Mouse (Mus musculus) retina, postnatal 7 days (tissue): ENCODE results near the gene Resf1.
"Not testable (repeated sequence)": the region's sequence is repeated elsewhere in the genome, so short reads cannot be mapped to it uniquely, and the experiment has no call there.

Experiments used
- DNase-seq: peaks from one replicate; pipeline ENCODE4 v3.0.0-alpha.2; 2012; ENCODE audit warnings: low read depth, low spot score

Resf1 gene

DNA sequence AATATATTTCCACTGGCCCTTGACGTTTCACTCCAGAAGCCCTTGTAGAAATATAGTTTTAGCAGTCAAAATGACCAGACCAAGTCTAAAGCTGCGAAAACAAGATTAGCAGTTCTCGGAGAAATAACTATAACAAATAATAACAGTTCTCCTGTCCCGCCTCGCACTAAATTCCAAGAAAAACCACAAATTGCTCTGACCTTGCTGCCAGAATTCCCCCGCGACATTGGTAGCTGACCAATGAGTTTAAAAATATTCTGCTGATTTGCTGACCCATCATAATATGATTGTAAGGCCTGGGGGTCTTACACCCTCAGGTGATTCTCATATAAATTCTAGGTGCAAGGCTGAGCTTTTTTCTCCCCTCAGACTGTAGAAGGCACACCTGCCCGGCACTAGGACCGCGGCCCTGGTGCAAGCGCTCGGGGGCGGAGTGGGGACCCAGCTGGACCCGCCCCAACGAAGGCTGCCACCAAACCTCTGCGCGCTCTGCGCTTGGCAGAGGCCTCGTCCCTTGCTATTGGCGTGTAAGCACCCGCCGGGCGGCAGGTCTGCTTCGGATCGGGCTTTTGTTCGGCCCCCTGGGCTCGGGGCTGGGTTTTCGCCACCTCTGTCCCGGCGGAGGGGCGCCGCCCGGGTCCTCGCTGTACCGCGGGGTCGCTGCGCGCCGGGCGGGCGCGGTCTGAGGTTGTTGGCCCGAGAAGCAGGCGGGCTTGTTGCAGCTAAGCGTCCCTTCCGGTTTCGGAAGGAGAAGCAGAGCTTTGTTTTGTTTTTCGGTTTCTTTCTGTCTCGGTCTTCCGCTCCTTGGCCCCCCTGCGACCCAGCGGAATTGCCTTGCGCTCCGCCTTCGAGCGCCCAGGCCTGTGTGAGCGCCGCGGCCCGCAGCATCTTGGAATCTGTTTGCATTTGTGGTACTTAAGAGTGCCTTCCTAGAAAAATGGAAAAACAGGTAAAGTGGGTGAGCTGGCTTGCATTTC lies at the start of gene Resf1:
Resf1 (plus strand) TSS at position 459 of the 977 bp plus-strand sequence.
- peak; percentile 57 for DNase-seq

DNA sequence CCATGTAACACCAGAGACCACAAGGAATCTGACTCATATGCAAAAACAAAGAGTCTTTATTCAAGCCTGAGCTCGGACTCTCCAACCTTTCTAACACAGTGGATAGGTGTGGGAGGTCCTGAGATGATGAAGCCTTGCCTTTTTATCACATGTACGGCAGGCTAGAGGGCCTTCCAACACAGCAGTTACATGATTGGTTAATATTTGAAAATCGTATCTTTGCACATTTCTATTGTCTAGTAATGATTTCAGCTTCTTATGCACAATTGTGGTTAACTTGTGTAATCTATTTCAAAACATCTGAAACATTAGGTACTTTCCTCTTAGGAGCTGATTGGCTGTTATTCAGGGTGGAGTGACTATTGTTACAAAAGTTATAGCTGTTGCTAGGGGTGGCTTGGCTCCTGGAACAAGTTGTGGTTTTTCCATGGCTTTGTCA lies 48.4 kb upstream of the Resf1 start:
- DNase-seq, result no peak

DNA sequence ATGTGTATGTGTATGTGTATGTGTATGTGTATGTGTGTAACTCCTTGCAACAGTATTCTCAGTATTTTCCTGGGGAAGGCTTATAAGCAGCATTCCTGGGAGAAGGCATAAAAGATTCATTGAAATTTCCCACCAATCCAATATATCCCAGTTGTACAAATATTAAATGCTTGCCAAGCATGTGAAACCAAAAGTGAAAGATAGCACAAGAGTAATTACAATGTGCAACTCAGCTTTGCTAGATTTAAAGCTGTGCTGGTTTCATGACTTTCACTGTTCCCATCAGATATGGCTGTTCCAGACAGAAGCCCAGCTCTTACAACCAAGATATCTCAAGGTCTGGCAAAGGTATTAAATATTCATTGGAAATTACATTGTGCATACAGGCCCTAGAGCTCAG lies 41.3 kb upstream of the Resf1 start:
- DNase-seq, result no peak

DNA sequence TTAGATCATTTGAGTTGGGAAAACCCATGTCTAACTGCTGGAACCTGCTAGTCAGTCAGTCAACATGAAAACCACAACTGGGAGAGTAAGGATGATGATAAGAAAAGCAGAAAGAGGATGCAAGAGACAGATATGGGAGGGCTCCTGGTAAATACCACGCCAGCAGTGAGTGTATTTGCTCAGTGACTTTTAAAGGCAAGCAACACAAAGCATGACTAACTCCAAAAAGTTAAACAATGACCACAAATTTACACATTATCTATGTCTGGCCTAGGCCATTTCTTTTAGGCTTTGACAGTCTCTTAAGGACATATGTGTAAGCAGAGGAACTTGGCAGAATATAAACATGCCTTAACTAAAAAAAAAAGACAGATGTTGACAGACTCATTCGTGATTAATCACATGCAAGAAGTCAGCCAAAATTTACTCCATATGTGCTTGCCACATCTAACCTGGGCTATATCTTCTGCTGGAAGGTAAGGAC lies 30.9 kb upstream of the Resf1 start:
- no peak for DNase-seq

DNA sequence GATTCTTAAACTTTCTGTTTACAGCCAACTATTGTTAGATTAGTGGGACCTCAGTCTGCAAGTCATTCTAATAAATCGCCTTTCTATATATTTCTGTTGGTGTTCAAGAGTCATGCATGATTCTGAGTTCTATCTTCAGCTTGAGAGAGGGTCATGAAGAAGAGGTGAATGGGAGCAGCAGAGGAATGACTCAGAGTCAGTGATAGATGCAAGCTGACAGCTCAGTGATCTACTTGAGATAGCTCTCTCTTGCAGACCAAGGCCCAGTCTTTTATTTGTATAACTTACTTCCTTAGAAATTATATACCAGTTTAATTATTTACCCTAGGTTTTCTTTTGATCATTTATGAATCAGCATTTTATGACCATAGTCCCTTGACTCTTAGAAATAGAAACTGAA lies 30.3 kb upstream of the Resf1 start:
- no peak for DNase-seq

DNA sequence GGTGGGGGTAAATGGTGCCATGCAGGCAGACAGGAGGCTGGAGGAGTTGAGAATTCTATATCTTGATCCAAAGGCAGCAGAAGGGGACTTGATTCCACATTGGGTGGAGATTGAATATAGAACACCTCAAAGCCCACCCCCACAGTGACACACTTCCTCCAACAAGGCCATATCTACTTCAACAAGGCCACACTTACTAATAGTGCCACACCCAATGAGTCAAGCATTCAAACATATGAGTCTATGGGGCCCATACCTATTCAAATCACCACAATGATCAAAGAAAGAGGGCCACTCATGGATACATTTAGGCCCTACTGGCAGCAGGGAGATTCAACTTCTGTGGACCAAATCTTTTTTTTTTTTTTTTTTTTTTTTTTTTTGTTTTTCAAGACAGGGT lies 28.7 kb upstream of the Resf1 start:
- no peak for DNase-seq

DNA sequence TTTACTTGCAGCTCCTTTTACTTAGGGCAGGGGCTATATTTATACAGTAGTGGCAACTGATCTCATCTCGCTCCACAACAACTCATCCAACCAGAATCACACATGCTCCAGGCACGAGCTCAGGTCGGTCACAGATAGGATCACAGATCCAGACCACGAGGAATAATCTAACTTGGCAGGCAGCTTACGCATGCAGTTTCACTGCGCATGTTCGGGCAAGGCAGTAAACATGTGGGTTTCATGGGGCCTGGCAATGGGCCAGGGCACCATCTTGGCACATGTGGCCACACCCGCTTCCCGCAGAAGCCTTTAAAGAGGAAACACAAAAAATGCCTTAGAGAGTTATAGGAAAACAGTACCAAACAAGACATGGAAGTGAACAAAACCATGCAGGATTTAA lies 21.0 kb upstream of the Resf1 start:
- not testable (repeated sequence) for DNase-seq

DNA sequence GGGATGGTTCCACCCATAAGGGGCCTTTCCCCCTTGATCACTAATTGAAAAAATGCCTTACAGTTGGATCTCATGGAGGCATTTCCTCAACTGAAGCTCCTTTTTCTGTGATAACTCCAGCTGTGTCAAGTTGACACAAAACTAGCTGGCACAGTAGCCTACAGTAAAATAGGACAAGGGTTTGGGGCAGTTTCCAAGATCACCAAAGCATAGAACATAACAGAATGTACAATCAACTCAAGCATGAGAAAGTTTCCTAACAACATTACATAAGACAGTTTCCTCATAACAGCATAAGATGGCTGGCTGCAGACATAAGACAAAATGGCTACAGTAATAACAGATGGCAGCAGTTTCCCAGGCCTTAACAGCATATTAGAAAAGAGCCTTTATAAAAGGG lies 6.0 kb upstream of the Resf1 start:
- DNase-seq, result not testable (repeated sequence)

DNA sequence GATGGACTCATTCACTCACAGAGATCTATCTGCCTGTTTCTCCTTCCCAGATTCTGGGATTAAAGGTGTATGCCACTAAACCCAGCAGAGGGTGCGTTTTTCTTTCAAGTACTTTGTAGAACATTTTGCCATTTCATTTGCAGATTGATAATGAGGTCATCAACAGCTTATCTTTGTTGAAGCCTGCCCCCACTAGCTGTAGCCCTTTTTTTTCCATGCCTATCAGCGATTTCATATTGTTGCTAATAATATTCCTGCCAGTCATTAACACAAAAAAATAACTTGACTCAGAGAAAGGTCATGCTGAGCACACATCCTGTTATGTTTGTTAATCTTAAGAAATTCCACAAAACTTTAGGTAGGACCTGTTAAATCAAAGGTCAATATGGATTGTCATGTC lies 2.1 kb upstream of the Resf1 start:
- DNase-seq, result no peak

DNA sequence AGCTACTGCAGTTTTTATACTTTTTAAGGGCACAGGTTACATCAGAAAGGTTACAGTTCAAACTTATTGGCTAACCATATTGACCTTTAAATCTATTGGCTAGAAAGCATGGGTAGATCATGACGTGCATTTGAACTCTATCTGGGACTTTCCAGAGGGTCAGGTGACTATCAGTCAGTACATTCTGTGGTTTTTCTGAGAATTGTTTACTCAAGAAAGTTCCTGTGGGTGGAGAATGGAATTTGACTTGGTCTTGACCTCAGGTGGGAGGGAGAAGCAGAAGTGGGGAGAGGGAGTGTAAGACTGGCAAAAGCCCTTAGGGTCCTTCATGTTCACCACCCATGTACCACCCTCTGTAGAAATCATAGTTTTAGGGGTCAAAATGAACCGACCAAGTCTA lies 1.4 kb upstream of the Resf1 start:
- DNase-seq, result no peak

DNA sequence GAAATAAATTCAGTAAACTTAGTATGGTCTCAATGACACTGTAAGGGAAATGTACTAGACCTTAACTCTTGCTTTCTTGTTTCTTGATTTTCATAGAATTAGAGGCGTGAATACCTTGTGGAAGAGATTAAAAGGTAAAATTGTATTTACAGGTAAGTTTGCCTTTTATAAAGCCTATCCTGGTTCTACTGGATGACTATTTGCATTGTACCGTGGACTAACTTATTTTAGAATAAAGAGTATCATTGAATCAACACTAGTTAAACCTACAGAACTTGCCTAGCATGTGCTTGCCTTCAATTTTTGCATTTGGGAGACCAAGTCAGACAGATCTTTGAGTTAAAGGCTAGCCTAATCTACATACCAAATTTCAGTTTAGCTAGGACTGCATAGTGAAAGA lies 1.0 kb downstream of the Resf1 start:
- no peak for DNase-seq

DNA sequence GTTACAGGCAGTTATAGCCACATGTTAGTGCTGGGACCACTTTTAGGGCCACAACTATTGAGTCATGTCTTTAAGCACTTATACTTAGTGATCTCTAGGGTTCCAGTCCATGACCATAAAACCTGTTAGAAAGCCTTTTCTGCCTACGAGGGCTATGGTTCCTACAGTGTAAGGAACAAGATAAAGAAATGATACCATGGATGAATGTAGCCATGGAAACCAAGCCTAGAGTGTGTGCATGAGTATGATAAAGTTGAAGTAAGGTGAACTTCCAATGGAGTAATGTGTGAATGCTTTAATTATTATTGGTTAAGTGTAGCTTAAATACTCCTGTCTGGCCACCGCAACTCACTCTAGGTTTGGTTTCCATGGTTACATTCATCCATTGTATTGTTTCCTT lies 1.8 kb downstream of the Resf1 start:
- no peak for DNase-seq

DNA sequence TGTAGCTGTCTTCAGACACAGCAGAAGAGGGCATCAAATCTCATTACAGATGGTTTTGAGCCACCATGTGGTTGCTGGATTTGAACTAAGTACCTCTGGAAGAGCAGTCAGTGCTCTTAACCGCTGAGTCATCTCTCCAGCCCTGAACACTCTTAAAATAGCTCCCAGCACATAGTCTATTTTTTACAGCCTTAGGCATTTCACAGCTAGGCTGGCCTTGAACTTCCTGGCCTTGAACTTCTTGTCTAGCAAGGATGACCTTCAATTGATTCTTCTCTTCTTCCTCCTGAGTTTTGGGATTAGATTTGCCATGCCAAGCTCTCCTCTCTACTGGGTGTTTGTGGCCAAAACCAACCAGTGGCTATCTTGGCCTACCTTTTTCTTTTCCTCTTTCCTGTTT lies 2.6 kb downstream of the Resf1 start:
- DNase-seq, result no peak

DNA sequence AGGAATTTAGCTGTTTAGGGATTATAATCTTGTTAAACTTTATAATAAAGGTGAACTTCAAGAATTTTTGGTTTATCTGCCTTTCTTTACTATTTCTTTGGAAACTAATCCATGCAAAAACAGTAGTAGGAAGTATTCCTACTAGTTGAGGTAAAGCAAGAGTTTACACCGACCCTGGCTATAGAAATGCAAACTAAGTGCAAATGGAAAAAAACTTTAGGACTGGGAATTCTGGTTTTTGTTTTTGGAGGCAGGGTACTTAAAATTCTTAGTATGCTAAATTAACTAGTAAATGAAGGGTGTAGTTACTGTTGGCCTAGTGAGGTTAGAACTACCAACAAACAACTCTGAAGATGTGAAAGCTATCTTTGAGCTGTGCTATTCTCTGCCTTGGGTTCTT lies 3.0 kb downstream of the Resf1 start:
- no peak for DNase-seq

DNA sequence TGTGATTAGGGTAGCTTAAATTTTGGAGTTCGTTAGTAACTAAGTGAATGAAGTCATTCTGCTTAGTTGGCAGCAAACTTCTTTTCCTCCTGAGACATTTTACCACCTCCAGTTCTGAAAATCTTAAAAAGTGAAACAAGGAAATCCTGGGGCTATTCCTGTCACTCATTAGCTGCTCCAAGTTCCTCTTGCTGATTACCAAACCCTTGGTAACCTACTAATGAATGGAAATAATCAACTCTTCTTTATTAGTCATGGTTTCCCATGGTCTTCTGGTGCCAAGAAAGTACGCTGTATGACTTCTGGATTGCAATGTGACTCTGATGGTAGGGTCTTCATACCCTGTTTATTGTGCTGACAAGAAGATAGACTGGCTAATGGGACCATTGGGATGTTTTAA lies 5.7 kb downstream of the Resf1 start:
- DNase-seq, result no peak

DNA sequence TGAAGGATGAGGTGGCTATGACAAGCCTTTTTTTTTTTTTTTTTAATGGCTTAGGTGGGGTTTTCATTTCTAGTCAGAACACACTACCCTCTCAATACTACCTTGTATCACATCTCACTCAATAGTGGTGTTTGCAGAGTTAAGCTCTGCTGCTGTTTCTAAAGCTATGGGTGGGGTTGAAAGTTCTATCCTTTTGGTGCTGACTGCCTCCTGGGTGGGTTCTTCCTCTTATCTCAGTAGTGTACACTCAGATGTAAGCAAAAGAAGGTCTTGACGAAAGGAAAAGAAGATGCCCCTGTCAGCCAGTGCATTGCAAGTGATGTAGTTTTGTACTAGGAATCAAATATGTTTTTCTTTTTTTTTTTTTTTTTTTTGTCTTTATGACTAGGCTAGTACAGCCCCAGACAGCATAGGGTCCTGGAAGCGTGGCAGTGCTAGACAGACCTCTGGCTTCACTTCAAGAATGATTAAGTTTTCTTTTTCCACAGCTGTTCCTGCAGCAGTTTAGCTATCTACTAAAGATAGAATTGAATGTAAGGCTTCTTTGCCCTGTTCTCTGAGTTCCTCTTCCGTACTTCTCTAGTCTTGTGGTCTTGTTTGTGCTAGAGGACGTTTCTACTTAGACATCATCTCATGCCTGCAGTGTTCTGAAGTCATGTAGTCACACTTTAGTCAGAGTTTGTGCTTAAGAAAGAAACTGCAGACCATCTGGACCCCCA lies 14.5 kb downstream of the Resf1 start:
- DNase-seq, result no peak

DNA sequence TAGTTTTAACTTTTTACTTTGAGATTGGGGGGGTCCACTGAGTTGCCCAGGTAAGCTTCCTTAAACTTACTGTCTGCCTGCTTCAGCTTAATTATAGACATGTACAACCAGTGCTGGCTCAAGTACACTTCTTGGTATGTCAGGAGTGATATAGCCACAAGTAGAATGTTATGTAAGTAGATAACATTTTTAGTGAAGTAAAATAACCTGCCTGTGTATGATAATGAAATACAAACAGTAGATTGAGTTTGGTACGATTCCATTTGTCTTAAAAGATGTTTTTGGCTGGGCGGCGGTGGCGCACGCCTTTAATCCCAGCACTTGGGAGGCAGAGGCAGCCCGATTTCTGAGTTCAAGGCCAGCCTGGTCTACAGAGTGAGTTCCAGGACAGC lies 15.0 kb downstream of the Resf1 start:
- DNase-seq, result no peak

DNA sequence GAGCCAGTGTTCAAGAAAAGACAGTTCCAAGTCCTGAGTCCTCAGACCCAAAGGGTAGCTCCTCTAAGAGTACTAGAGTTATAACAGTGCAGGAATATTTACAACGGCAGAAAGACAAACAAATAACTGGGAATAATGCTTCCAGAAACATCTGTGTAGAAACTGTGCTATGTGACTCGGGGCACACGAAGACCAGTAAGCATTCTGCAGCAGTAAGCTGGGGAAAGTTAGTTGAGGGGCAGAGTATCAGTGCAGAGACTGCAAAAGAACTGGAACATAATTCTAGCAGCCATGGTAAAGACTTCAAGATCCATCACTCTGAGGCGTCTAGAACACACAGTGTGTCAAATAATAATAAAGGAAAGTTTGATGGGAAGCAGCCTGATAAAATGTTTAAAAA lies 19.9 kb downstream of the Resf1 start:
- no peak for DNase-seq

DNA sequence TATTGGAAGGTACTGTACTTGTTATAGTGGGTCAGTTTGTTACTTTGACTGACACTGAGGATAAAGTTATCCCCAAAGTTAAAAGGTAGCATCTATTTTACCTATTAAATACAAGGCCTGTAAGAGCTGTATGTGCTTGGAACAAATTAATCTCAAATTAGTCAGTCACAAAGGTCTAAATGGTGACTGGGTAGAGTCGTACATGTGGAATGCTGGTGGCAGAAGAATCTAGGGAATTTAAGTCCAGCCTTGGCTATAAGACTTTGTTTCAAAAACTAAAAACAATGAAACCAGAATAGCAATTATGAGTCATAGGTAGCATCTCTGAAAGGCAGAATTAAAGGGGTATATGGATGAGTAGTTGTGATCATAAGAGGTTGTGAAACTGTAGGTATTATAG lies 21.1 kb downstream of the Resf1 start:
- no peak for DNase-seq

DNA sequence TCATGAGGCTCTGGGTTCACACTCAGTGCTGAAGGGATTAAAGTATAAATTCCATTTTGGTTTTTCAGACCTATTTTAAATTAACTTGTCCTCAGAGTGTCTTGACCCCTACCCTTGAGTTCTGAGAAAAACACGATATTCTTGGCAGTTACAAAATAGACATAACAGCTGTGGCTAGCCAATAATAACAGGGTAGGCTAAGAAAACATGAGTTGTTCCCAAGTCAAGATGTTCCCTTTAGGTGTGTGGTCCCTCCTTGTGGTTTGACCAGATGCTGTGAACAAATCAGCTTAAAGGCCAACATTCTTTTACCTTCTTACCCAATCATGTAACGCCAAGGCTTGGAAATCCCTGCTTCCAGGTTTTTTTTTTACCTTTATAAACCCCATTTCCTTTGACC lies 23.8 kb downstream of the Resf1 start:
- no peak for DNase-seq

DNA sequence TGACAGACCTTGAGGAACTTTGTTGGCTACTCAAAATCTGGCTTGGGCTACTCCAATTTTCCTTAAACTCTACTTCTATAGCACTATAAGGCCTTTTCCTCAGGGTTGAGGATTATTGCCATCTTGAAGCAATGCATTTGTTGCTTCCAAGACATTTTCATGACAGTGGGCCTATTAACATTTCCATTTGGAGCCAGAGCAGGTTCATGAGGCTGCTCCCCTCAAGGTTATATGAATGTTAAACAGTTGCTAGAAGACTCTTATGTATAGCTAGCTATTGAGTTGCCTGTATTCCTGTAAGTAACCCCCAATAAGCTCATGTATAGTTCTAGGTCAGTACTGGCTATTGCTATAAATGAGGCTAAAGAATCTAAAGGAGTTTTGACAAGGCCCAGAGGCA lies 28.8 kb downstream of the Resf1 start:
- no peak for DNase-seq

DNA sequence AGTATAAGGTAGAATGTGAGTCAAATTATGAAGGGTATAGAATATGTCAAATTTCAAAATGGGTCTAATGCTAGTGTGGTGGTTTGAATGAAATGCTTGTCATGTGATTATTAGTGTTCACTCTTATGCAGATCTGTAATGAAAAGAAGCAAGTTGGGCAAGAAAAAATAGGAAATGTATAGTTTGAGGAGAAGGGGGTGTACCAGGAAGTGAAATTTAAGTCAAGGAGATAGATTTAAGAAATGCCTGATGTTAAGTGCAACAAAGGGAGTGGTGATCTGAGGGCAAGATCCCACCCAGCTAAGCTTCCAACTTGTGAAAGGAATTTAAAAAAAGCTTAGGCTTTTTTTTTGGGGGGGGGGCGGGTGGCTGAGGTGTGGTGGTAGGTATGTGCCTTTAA lies 29.4 kb downstream of the Resf1 start:
- DNase-seq, result no peak

DNA sequence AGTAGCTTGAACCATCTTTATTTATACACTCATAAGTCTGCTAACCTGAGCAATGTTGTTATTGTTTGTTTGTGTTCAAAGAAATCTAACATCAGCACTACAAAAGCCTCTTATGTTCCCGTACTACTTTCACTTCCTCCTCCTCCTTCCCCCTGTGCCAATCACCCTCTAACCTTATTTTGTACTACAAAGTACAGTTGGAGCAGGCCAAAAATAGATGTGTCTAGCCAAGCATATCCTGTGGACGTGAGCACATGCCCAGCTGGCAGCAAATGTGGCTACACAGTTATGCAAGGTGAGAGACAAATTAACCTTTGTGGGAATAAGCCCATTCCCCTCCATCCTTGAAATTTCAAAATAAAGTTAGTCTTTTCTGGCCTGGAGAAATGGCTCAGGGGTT lies 34.6 kb downstream of the Resf1 start:
- DNase-seq, result no peak
